Mouse (Mus musculus) ES-E14 (cell line): Measurements from ENCODE around the gene 4930518I15Rik.

Source experiments
- CHD2 ChIP-seq: IDR thresholded peaks from 2 replicates; pipeline ENCODE4 v1.6.1; 2014; ENCODE audit warnings: mild to moderate bottlenecking, low read depth, low read length, inconsistent platforms
- MAFK ChIP-seq: IDR thresholded peaks from 2 replicates; pipeline ENCODE4 v1.6.1; 2014; ENCODE audit warnings: mild to moderate bottlenecking, low read depth, low read length, inconsistent platforms; ENCODE audit not compliant: insufficient read depth
- ZC3H11A ChIP-seq: IDR thresholded peaks from 2 replicates; pipeline ENCODE4 v1.6.1; 2012; ENCODE audit warnings: low read depth, mild to moderate bottlenecking, inconsistent platforms, low read length, borderline replicate concordance
- ZNF384 ChIP-seq: IDR thresholded peaks from 2 replicates; pipeline ENCODE4 v1.6.1; 2012; ENCODE audit warnings: low read depth, low read length, inconsistent platforms

GRCm38 (mm10) chr2:156863487-156864160, 5.9 kb upstream of the 4930518I15Rik start:
- no peak for TF ChIP-seq CHD2
- no peak for TF ChIP-seq ZC3H11A
- TF ChIP-seq MAFK: no peak
- TF ChIP-seq ZNF384: no peak
